Mouse (Mus musculus) granulocyte monocyte progenitor cell, adult 5-6 weeks (primary cell): Measurements from ENCODE around the gene Ccr1l1. TPM values are rescaled to one million over a fixed set of nuclear protein-coding genes. Genes with fewer than 3 reads are reported as not detected.
"Not testable (repeated sequence)": the region's sequence is repeated elsewhere in the genome, so short reads cannot be mapped to it uniquely, and the experiment has no call there.

ENCODE experiments used
- ATAC-seq: replicated peaks from 2 replicates; pipeline ENCODE4 v1.8.0; 2016; ENCODE audit warnings: mild to moderate bottlenecking, moderate TSS enrichment, inconsistent platforms; ENCODE audit not compliant: poor library complexity, severe bottlenecking
- total RNA-seq, 2 experiments: library from RNA; stranded (forward) in 1 of 2; stranded (reverse) in 1 of 2; fragments of 200-712, 200-1000 nt in 1 of 2; fragments of >200 nt in 1 of 2; fragmentation: Nextera tagmentation in 1 of 2; gene quantifications; 2 replicates each; pipeline ENCODE4 v1.2.3; 2014 to 2017

The Ccr1l1 gene
- total RNA-seq, 2 experiments from 2014 or later: not detected

DNA sequence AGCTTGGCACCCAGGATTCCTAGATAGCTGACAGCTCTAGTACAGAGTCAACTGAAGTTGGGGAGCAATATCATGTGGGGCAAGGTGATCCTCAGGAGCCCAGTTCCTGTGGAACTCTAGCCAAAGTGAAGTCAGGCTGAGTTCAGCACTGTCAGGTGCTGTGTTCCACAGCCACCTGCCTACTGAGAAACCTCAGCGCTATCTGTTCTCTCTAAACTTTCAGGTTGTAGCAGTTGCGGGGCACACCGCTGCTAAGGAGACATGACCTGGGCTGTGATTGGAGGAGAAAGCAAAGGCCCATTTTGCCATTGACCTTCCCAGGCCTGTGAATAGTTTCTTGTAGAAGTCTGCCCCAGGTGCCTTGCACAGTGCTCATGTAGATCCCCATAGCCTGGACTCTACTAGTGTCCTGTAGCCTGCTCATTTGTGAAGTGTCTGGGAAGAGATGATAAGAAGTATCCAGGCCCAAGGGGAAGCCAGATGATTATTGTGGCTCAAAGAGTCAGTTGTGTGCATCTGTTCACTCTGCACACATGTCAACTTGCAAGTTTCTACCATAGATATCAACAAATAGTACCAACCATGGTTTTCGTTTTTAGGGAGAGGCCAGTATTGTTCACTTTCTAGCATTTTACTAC, 11.2 kb downstream of the Ccr1l1 start:
- ATAC-seq: not testable (repeated sequence)

GRCm38 (mm10) chr9:123964776-123965175, 13.4 kb downstream of the Ccr1l1 start:
- peak; percentile 86 for ATAC-seq

- ATAC-seq: no peak
Observed at GRCm38 (mm10) chr9:123960161-123960560, 18.0 kb downstream of the Ccr1l1 start.

DNA sequence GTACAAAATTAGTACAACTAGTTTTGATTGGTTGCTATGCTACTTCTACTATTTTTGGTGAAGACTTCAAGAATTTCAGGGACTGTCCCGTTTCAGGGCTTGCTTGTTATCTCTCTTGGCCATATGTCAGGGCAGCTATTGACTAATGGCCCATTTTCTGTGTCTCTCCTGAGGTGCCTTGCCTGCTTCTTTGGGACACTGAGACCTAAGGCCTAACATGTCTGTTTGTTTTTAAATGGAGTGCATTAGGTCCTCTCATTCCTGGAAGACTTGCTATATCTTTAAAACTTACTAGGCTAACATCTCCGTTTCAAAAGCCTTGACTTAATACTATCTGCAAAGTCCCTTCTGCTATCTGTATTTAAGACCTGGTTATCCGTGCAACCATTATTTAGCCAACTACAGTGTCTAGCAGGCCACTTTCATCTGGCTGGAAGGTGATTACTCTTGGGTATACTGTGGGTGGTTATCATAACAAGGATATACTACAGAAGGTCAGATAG, 20.2 kb downstream of the Ccr1l1 start:
- no peak for ATAC-seq

DNA sequence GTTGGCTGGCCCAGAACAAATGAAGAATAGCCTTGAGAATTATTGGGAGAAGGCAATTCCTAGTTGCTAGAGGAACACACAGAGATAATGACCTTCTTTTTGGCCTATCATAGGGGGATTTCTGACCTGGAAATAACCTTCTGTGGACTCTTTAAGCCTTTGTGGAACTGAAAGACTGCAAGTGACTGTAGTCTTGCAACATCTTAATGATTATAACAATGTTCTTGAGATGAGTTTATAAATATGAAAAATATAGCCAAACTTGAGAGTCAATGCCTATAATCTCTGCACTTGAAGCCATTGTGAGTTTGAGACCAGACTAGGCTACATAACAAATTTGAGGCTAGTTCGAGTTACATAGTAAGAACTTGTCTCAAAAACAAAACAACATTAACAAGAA, 21.3 kb downstream of the Ccr1l1 start:
- no peak for ATAC-seq

DNA sequence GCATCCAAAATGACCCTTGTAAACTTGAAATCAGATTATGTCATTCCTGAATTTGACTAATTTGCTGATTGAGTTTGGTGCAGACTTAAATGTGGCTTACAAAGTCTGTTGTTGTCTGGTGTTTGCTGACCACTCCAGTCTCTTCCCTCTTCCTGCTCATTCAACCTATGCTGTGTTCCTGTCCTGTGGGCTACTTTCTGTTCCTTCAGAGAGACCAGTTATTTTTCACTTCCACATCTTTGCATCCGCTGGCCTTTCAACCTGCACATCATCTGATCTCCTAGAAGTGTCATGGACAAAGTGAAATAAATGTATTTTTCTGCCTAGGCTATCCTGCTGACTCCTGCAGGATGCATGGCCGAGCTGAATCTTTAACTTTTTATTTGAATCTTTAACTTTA, 24.7 kb downstream of the Ccr1l1 start:
- peak; percentile 63 for ATAC-seq

DNA sequence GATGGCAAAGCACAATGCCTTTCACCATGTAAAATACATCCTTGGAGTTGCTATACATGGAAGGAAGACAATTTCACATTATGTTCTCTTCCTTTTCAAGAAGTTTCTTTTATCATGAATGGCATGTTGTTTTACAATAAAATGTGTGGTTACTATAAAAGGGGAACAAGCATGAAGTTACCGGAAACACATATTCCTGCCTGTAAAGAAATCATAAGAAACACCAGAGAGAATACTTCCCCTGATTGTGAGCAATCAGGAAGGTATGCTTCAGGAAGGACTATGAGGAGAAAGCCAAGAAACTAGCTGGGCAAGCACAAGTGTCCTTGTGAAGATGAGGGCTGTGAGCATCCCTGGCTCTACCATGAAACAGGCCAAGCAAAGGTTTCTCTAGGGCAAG, 27.0 kb downstream of the Ccr1l1 start:
- ATAC-seq: peak; percentile 70

DNA sequence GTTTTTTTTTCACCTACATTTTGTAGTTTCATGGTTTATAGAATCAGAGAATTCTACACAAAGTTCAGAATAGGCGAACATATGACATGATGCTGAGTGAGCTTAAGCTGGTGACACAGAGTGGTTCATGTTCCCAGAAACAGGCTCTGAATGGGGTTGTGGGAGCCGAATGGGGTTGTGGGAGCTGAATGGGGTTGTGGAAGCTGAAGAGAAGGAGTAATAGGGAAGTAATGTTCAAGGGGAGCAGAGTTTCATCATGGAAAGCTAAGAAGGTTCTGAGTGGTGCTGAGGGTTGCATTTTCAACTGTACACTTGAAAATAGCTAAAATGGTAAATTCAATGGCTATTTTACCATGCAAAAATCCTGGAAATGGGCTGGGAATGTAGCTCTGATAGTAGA, 28.8 kb downstream of the Ccr1l1 start:
- peak; percentile 55 for ATAC-seq

DNA sequence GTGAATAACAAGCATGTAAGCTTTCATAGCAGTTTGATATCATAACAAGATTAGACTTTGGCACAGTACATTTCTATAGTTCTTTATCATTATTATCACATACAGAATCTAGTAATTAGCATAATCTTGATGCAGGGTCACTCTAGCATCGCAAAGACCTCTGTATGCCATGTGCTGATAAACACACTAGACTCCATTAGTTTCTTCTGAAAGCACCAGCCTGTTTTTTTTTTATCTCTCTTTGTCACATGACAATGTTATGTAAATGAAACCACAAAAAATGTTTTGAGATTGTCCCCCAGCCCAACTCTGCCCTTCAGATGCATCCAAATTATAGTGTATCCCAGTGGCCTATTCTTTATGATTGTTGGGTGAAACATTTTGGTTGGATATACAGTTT, 30.4 kb downstream of the Ccr1l1 start:
- ATAC-seq: no peak

- ATAC-seq: peak; percentile 65
Observed at GRCm38 (mm10) chr9:123942025-123942424, 36.2 kb downstream of the Ccr1l1 start.

GRCm38 (mm10) chr9:123941316-123941715, 36.9 kb downstream of the Ccr1l1 start:
- ATAC-seq: peak; percentile 73

DNA sequence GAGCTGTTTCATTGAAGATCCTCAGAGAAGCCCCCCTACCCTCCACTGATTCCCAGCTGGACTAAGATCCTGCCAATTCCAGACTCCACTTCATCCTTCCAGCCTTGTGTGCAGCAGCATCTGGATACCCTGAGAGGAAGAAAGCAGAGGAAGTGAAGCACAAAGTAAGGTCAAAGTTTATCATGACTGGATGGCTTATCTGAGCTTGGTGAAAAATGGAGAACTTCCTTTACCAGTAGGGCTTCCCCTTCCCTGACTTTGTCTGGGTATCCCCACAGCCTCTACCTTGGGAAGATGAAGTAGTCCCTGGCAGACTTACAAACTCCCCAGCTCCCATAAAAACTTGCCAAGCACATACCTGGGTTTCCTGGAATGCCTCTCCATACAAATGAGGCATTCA, 37.6 kb downstream of the Ccr1l1 start:
- ATAC-seq: 0 out of 2 replicates have a peak, but pooled peaks have one; percentile 4

DNA sequence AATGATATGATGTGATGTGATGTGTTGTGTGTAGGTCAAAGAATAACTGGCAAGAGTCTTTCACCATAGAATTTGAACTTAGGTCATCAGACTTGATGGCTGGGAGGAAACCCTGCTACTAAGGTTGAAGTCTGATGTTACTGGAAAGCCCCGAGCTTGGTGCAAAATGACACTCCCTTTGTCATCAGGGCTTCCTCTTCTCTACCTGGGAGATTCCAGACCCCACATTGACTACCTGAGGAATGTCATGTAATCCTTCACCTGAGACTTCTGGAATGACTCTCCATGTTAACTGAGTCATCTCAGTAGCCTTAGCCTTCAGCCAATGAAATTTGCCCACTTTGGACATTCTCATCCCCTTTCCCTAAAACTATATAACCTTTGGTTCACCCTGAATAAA, 38.0 kb downstream of the Ccr1l1 start:
- ATAC-seq: no peak

DNA sequence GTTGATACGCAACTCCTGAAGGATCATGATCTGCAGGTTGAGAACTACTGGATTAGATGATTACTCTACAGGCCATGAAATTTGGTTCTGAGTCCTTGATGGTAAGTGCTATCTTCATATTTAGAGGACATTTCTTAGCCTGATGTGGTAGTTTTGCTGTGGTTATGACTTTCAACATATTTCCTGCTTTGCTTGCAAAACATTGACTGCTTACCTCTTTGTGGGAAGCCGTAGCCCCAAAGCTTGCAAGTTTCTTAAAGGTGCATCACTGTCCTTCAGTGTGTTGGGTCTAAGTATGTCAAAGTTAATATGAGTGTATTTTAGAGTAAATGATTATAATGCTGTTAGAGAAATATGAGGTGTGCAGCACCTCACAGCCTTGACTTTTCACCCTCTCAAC, 40.2 kb downstream of the Ccr1l1 start:
- peak; percentile 44 for ATAC-seq

DNA sequence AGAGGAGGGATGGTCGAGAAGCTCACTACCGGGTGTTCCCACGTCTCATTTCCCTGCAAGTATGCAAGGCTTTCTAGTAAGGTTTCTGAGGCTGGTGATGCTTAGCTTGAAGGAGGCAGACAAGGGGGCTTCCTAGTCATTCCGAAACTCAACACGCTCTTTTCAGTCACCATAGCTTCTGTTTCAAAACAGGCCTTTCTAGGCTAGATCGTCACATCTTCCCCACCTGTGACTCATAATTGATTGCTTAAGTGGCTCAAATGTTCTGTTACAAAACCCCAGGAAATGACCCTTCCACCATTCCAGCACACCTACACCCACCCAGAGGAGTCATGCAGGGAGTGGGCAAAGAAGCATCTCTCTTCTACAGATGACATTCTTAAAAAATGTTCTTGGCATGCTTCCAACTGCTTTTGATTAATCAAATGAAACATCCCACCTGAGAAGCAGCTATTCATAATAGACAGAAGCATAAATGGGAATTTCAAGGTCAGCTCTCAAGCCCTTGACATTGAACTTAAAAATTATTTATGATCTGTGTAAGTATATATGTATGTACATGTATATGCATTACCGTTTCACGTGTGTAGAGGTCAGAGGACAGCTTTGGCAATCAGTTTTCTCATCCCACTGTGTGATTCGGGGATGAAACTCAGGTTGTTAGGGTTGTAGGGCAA, 41.5 kb downstream of the Ccr1l1 start:
- peak; percentile 59 for ATAC-seq

- no peak for ATAC-seq
Observed at GRCm38 (mm10) chr9:123935776-123936175, 42.4 kb downstream of the Ccr1l1 start.

DNA sequence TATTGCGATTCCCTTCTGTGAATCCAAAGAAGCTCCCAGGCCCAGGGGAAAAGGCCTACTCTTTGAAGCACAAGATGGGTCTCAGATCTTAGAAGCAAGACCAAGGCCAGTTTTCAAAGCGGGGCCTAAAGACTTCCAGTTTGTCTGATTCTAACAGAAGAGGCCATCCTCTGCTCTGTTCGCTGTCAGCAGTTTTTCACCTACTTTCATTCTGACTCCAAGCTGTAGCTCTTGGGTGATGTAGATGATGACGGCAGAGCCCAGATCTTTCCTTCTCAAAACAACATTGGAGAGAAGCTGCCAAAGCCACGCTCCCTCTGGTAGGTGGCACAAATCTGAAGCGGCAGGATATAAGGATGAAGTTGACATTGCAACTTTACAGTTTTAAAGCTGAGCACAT, 42.9 kb downstream of the Ccr1l1 start:
- ATAC-seq: no peak

DNA sequence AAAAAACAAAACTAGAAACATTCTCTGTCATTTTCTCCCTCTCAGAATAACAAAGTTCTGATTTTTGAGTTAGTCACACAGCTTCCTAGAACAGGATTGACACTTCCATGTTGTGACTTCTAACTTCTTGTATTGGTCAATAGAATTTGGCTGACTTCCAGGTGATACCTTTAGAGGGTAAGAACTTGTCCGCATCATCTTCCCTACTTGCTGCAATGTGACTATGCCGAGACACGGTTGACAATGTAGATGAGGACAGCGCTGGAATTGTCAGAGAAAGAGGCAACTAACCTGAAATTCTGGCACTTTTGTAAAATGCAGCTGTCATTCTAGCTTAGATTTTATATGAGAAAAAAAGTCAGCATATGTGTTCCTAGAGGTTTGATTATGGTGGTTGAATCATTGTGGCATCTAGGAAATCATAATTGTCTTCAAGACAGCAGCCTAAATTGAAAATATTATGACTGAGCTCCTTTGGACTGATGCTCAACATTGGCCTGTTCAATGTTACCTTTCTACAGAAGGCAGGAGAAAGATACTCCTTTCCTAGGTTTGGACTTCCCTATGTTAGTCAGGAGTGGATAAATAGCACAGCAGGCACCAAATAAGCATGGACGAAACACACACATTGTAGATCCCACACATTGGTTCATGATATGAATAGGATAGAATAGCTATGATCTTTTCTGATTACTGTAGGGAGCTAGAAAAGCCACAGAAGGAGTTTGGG, 44.3 kb downstream of the Ccr1l1 start:
- ATAC-seq: no peak

- no peak for ATAC-seq
Observed at GRCm38 (mm10) chr9:123932911-123933675, 45.1 kb downstream of the Ccr1l1 start.
